Mouse (Mus musculus) E14TG2a.4 (cell line): ENCODE data around the gene Rpl22.

Experiments used
- CTCF ChIP-seq: conservative IDR thresholded peaks from 2 replicates; pipeline ENCODE4 v1.5.1; 2014; ENCODE audit warnings: low read length
- NANOG ChIP-seq: IDR thresholded peaks from 2 replicates; pipeline ENCODE4 v1.6.1; 2014; ENCODE audit warnings: borderline replicate concordance, low read length, mixed read lengths

DNA sequence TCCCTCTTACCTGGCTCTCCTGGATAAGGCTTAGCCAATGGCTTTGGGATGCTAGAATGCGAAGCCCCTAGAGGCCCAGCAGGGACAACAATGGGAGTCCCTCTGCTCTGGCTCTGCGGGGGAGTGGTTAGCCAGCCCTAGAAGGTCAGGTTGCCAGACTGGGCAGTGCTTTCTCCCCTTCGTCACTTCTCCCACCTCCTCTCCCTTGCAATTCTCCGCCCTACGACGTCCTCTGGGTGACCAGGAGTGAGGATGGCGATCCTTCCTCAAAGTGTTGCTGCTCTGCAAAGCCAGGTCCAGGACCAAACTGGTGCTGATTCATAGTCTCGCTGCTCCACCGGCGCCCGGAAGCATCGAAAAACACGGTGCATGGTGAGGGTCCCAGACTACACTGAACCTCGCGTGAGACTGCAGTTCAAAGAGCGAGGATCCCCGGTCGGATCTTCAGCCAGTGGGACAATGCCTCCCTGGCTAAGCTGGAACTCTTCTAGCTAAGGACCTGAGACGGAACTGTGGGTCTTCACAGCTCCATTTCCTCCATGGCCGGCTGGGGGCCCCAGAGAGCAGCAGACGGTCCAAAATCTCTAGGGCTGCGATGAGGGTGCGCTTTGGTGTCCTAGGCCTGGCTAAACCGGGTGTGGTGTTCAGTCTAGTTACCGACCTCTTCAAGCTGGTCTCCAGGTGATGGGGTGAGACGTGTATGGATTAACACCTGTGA is 6.9 kb upstream of the Rpl22 start, which contains the start of gene Rnf207:
- TF ChIP-seq CTCF (peak; percentile 68), NANOG (no peak)
